Mouse (Mus musculus): ENCODE measurements at regions not wholly inside any gene's neighbourhood (a gene's known extent, or its start where the extent isn't known, plus 50 kb on each side); places are given as distances from the start of the nearest gene placed in this dataset.

DNA sequence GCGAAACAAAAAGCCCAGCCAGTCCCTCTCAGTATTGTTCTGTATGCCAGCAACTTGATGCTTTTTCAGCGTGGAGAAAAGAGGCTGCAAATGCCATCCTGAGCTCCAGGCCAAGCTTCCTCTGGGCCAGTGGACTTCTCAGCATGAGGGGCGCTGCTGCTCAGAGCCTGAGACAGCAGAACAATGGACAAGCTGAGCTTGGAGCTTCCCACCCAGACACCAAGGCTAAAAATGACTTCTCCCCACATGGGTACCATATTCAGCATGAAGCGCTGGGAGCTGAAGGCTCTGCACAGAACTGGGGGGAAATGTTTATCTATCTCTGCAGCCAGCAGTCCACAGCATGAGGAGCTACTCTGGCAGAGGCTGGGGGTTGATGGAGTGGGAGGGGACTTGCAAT, 402.3 kb downstream of the Pdcd6ip start:
- DNase-seq (ENCODE audit: low spot score): no peak
- Histone ChIP-seq H3K27ac (no peak overlapping the region), H3K4me1 (no peaks in the 10 kb centered on the region), H3K36me3 (no peaks in the 10 kb centered on the region), H3K9me3 (replicated peaks) (no peaks in the 10 kb centered on the region), H3K4me3 (no peak overlapping the region), H3K27me3 (ENCODE audit: low read depth, poor library complexity, severe bottlenecking) (no peaks in the 10 kb centered on the region)
- 74% methylated on average over 4 of the region's 4 CpGs for WGBS

DNA sequence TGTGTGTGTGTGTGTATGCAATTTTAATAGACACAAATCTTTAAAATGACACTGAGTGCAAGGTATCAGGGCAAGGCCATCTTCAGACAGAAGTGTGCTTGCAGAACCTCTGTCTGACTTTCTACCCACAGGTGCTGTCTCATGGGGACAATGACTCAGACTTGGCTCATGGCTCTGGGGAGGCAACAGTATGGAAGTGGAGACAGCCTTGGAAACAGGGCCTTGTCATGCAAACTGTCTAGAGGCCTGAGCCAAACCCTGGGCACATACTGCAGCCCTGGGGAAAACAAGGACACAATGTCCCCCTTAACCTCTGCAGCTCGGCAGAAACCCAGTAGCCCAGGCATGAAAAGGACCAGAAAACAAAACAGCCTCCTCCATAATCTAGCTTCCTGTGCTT, 405.6 kb downstream of the Pdcd6ip start:
- no peak for DNase-seq (ENCODE audit: low spot score)
- 63% methylated on average over 1 of the region's 1 CpGs for WGBS
- no peak overlapping the region for H3K27ac ChIP-seq
- H3K27me3 ChIP-seq (ENCODE audit: low read depth, poor library complexity, severe bottlenecking): no peaks in the 10 kb centered on the region
- H3K4me3 ChIP-seq: no peak overlapping the region
- H3K9me3 ChIP-seq (replicated peaks): no peaks in the 10 kb centered on the region
- H3K4me1 ChIP-seq: no peaks in the 10 kb centered on the region
- H3K36me3 ChIP-seq: no peaks in the 10 kb centered on the region

DNA sequence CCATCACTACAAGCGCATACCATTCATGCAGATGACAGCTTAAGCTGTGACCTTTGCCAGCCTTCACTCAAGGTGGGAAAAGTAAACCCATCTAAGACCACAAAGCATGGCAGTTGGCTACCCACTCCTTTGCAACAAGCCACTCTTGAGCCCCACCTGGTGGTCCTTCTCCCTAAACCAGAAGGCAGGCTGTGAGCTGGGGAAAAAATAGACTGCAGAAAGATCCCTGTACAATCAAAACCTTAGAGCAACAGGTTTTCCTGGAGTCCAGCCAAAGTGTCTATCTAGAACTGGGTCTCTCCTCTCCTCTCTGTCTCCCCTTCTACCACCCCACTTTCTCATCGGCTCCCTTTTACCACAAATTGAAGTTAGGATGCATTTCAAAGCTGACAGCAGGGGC, 407.2 kb downstream of the Pdcd6ip start:
- H3K27ac ChIP-seq: no peak overlapping the region
- H3K9me3 ChIP-seq (replicated peaks): no peaks in the 10 kb centered on the region
- no peaks in the 10 kb centered on the region for H3K27me3 ChIP-seq (ENCODE audit: low read depth, poor library complexity, severe bottlenecking)
- peak; percentile 45 for DNase-seq (ENCODE audit: low spot score)
- no peaks in the 10 kb centered on the region for H3K36me3 ChIP-seq
- 13% methylated on average over 2 of the region's 2 CpGs for WGBS
- H3K4me1 ChIP-seq: no peaks in the 10 kb centered on the region
- H3K4me3 ChIP-seq: no peak overlapping the region

DNA sequence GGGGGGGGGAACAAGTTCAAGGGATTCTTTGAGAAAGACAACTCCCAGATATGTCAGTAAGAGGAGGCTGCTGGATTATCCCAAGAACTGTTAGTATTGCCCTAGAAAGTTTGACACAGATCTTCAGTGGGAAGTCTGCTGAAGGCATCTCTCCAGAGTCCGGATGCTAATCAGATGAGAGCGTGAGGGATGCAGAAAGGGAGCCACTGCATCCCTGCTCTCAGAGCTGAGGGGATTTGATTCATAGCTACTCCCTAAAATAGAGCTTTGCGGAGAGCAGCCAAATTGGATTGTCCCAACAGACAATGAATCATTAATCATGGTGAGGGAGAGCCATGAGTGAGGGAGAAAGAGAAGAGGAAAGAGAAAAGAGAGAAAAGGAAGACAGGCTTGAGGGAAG, 408.2 kb downstream of the Pdcd6ip start:
- Histone ChIP-seq H3K27me3 (ENCODE audit: low read depth, poor library complexity, severe bottlenecking) (no peaks in the 10 kb centered on the region), H3K36me3 (no peaks in the 10 kb centered on the region), H3K27ac (no peak overlapping the region), H3K4me1 (no peaks in the 10 kb centered on the region), H3K9me3 (replicated peaks) (no peaks in the 10 kb centered on the region), H3K4me3 (no peak overlapping the region)
- no peak for DNase-seq (ENCODE audit: low spot score)
- 45% methylated on average over 3 of the region's 3 CpGs for WGBS

DNA sequence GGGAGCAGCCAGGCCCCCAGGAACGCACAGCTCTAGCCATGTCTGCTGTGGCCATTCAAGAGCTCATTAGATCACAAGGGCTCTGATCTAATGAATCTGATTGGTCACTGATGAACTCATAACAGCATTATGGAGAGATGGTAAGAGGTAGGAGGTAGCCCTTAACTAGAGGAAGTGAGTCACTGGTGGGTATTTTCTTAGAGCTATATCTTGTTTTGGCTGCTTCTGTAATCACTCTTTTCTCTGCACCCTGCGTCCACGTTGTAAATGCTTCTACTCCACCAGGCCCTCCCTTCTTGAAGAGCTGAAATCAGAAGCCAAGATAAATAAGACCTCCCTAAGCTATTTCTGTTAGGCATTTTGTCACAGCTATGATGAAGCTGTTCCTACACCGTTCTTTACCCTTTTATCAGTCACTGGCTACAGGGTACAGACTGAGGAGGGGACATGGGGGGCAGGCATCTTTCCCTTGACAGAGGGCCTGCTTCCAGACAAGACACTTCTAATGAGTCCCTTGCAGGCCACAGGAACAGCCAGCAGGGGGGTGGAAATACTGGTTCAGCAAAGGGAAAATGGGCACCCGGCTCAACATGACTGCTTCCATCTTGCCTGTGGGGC, 412.1 kb downstream of the Pdcd6ip start:
- 76% methylated on average over 5 of the region's 5 CpGs for WGBS
- Histone ChIP-seq H3K27me3 (ENCODE audit: low read depth, poor library complexity, severe bottlenecking) (no peaks in the 10 kb centered on the region), H3K36me3 (no peaks in the 10 kb centered on the region), H3K4me1 (no peaks in the 10 kb centered on the region), H3K4me3 (no peak overlapping the region), H3K9me3 (replicated peaks) (no peaks in the 10 kb centered on the region), H3K27ac (no peak overlapping the region)
- no peak for DNase-seq (ENCODE audit: low spot score)

DNA sequence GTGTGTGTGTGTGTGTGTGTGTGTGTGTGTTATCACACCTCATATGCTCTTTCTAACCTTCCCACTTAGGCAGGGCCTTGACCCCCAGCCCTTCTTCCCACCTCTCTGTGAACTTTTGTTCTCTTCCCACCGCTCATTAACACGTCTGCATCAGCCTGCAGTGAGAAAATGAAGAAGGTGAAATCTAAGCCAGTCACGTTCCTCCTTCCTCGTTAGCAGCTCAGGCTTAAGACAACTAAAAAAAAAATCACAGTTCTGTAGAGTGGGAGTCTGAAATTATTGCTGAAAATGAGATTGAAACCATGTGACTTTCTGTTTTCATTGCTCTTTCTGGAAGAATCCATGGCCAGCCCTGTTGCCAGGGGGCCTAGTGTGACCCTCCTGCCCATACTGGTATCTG, 420.7 kb downstream of the Pdcd6ip start:
- H3K27ac ChIP-seq: no peak overlapping the region; the same call in 1 of the 2 replicates
- H3K27me3 ChIP-seq (ENCODE audit: low read depth, poor library complexity, severe bottlenecking): no peaks in the 10 kb centered on the region
- 44% methylated on average over 4 of the region's 4 CpGs for WGBS
- H3K4me1 ChIP-seq: peaks cover 2% of the 10 kb centered on the region; the same call in 1 of the 2 replicates
- no peaks in the 10 kb centered on the region for H3K9me3 ChIP-seq (replicated peaks)
- no peak overlapping the region for H3K4me3 ChIP-seq
- DNase-seq (ENCODE audit: low spot score): no peak
- H3K36me3 ChIP-seq: no peaks in the 10 kb centered on the region

DNA sequence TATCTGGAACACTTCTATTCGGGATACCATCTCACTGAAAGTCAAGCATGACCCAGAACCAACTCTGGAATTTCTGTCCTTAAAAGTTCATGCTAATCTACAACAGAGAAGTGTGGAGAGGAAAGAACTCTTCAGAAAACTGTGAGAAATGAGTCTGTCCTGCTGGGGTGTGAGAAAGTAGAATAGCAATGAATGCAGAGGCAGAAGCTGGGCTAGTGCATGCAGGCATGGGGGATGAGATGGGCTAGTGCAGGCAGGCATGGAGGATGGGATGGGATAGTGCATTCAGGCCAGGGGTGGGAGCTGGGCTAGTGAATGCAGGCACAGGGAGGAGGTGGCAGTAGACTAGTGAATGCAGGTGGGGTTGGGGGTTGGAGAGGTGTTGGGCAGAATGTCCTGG, 424.8 kb downstream of the Pdcd6ip start:
- Histone ChIP-seq H3K36me3 (no peaks in the 10 kb centered on the region), H3K4me1 (peaks cover 2% of the 10 kb centered on the region; the same call in 1 of the 2 replicates), H3K27ac (no peak overlapping the region), H3K27me3 (ENCODE audit: low read depth, poor library complexity, severe bottlenecking) (no peaks in the 10 kb centered on the region), H3K4me3 (no peak overlapping the region), H3K9me3 (replicated peaks) (no peaks in the 10 kb centered on the region)
- DNase-seq (ENCODE audit: low spot score): no peak
- WGBS: 64% methylated on average over 1 of the region's 1 CpGs

DNA sequence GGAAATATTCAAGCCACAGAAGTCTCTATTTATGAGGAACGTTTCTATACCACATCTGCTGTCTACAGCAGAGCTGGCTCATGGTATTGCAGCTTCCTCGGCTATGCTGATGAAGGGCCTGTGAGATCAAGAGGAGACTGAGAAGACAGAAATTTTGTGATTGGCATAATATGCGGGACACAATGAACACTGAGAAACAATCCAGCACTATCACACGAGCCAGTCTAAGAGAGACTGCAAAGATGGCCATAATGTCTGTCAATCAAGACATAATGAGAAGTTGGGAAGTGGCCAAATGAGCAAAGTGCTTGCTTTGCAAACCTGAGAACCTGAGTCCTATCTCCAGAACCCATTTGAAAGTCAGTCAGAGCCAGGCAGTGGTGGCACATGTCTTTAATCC, 437.5 kb downstream of the Pdcd6ip start:
- Histone ChIP-seq H3K4me1 (peaks cover 9% of the 10 kb centered on the region; the same call in 1 of the 2 replicates), H3K27me3 (ENCODE audit: low read depth, poor library complexity, severe bottlenecking) (no peaks in the 10 kb centered on the region), H3K4me3 (no peak overlapping the region), H3K9me3 (replicated peaks) (no peaks in the 10 kb centered on the region), H3K27ac (no peak overlapping the region), H3K36me3 (no peaks in the 10 kb centered on the region)
- 90% methylated on average over 4 of the region's 4 CpGs for WGBS
- DNase-seq (ENCODE audit: low spot score): no peak

DNA sequence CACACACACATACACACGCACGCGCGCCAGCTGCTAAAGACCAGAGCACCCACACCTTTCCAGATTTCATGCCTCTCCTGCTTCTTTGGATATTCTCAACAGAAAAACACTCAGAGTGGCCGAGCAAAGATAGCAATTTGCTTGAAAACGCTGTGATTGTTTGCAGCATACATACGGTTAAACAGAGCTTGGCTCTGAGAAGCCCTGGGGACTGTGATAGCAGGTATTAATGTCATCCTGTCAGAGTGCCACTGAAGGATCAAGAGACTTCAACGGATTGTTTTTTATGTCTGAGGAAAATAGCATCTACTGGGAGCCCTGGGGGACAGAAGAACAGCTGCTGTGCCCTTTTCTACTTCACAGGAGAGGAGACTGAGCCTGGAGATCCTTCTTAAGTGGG, 440.4 kb downstream of the Pdcd6ip start:
- 90% methylated on average over 8 of the region's 8 CpGs for WGBS

DNA sequence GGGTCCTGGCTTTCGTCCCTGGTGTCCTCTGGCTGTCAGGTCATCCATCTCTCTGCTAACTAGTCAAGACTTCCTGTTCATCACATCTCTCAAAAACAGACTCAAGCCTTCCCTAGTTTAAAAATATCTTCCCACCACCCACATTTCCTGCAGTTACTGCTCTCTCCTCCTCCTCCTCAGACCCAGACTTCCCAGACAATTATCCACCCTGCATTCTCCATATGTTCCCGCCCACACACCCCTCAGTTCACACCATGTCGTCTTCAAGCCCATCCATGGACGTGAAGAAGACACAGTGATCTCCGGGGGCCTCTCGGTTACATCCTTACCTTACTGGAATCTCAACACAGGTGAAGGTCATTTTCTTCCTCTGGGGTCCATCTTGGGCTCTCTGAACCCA, 444.4 kb downstream of the Pdcd6ip start:
- H3K9me3 ChIP-seq (replicated peaks): no peaks in the 10 kb centered on the region
- DNase-seq (ENCODE audit: low spot score): no peak
- no peak overlapping the region for H3K4me3 ChIP-seq
- no peaks in the 10 kb centered on the region for H3K36me3 ChIP-seq
- no peak overlapping the region for H3K27ac ChIP-seq
- H3K27me3 ChIP-seq (ENCODE audit: low read depth, poor library complexity, severe bottlenecking): no peaks in the 10 kb centered on the region
- peaks cover 9% of the 10 kb centered on the region; the same call in 1 of the 2 replicates for H3K4me1 ChIP-seq
- WGBS: 84% methylated on average over 6 of the region's 6 CpGs

More for the DNA sequence above, 440.4 kb downstream of the Pdcd6ip start:
- DNase-seq (ENCODE audit: low spot score): no peak
- Histone ChIP-seq H3K27me3 (ENCODE audit: low read depth, poor library complexity, severe bottlenecking) (no peaks in the 10 kb centered on the region), H3K36me3 (no peaks in the 10 kb centered on the region), H3K27ac (no peak overlapping the region), H3K9me3 (replicated peaks) (no peaks in the 10 kb centered on the region), H3K4me3 (no peak overlapping the region), H3K4me1 (peaks cover 9% of the 10 kb centered on the region; the same call in 1 of the 2 replicates)

DNA sequence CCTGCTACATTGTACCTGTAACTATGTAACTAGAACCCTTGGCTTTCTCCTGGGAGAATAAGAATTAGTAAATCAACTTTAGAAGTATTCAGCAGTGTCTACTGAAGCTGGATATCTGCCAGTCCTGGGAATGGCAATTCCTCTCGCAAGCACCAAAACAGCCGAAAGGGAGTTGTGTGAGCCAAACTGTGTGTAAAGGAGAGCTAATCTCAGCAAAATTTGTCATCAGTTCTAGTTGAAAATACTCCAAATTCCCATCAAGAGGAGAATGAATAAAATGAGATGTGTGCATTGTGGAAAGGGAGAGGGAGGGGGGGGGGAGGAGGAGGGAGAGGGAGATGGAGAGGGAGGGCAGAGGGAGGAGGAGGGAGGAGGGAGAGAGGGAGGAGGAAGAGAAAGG, 447.8 kb downstream of the Pdcd6ip start:
- no peak for DNase-seq (ENCODE audit: low spot score)
- H3K27ac ChIP-seq: no peak overlapping the region
- H3K27me3 ChIP-seq (ENCODE audit: low read depth, poor library complexity, severe bottlenecking): no peaks in the 10 kb centered on the region
- no peaks in the 10 kb centered on the region for H3K4me1 ChIP-seq
- WGBS: 91% methylated on average over 2 of the region's 2 CpGs
- 0 out of 2 replicates have a peak, but pooled peaks cover 1% of the 10 kb centered on the region for H3K9me3 ChIP-seq (replicated peaks)
- no peaks in the 10 kb centered on the region for H3K36me3 ChIP-seq
- no peak overlapping the region for H3K4me3 ChIP-seq

DNA sequence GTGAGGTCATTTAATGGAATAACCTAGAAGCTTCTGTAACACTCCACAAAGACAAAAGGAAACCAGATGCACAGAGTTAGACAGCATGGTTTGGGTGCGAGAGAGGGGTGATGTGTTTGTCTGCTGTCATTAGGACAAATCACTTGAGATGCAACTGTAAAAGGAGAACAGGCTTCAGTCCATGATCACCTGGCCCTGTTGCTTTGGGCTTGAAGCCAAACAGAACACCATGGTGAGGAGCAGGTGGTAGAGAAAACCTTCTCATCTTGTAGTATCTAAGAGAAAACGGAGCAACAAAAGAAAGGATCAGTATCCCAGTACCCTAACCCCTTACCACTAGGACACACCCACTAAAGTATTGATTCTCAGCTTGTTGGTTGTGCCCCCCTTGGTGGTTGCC, 449.5 kb downstream of the Pdcd6ip start:
- WGBS: 82% methylated on average over 2 of the region's 2 CpGs
- Histone ChIP-seq H3K9me3 (replicated peaks) (0 out of 2 replicates have a peak, but pooled peaks cover 4% of the 10 kb centered on the region), H3K27me3 (ENCODE audit: low read depth, poor library complexity, severe bottlenecking) (no peaks in the 10 kb centered on the region), H3K4me1 (no peaks in the 10 kb centered on the region), H3K4me3 (no peak overlapping the region), H3K36me3 (no peaks in the 10 kb centered on the region), H3K27ac (no peak overlapping the region)
- DNase-seq (ENCODE audit: low spot score): no peak

DNA sequence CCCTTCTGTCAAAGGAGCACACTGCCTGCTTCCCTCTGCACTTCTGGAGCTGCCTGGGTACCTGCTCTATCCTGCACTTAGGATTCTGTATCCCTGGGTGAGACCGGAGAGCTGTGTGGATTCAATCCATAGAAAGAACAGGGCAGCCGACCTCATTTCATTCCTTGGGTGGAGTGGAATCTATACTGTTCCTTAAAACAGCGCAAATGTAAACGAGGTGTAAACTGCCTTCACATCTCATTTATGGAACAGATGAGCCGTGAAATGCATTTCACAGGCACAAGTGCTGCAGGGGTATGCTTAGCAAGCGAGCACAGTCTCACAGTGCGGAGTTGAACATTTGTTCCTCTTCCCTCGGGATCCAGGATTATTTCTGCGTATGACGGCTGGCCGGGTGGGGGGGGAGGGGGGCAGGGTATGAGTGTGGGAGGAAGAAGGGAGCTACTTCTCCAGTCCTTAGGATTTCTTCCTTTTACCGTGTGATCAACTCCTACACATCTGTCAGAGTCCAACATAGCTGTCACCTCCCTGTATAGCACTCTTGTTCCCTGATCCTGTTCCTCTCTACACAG, 459.3 kb downstream of the Pdcd6ip start:
- Histone ChIP-seq H3K4me3 (no peak overlapping the region), H3K27ac (no peak overlapping the region), H3K36me3 (no peaks in the 10 kb centered on the region), H3K9me3 (replicated peaks) (no peaks in the 10 kb centered on the region), H3K27me3 (ENCODE audit: low read depth, poor library complexity, severe bottlenecking) (no peaks in the 10 kb centered on the region), H3K4me1 (peaks cover 8% of the 10 kb centered on the region; the same call in 1 of the 2 replicates)
- 80% methylated on average over 12 of the region's 12 CpGs for WGBS
- DNase-seq (ENCODE audit: low spot score): no peak

DNA sequence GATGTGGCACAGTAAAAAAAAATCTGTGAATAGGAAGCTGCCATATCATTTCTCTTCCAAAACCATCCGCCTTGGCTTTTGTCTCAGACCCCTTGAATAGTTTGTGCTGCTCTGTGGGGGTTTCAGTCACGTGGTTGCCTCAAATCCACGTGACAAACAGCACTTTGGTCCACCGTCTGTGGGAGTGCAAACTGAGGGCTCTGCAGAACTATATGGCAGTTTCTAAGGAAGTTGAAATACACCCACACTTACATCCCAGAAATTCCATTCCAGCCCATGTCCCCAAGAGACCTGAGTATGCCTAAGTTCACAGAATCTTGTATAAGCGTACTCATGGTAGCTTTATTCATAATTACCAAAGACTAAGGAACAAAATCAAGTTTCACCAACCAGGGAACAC, 460.1 kb downstream of the Pdcd6ip start:
- 75% methylated on average over 5 of the region's 5 CpGs for WGBS
- Histone ChIP-seq H3K4me1 (peaks cover 7% of the 10 kb centered on the region; the same call in 1 of the 2 replicates), H3K27ac (no peak overlapping the region), H3K36me3 (no peaks in the 10 kb centered on the region), H3K9me3 (replicated peaks) (no peaks in the 10 kb centered on the region), H3K4me3 (no peak overlapping the region), H3K27me3 (ENCODE audit: low read depth, poor library complexity, severe bottlenecking) (no peaks in the 10 kb centered on the region)
- no peak for DNase-seq (ENCODE audit: low spot score)

Measured in limb, embryonic 10.5 days (tissue).